Mouse (Mus musculus) mature B cell (primary cell): ENCODE measurements around the gene Synm.

Experiments used
- in situ Hi-C: fragments of 300-500 bp; cut with MboI; formaldehyde crosslinking; loops from 2 replicates; pipeline ENCODE4 v1.14.3; 2019

The Synm gene

GRCm38 (mm10) chr7:67699301-67699700 lies 60.2 kb downstream of the Synm start:
- in situ Hi-C loops: no loop called here

- in situ Hi-C loops: no loop called here
Measured at GRCm38 (mm10) chr7:67697892-67698630, 61.5 kb downstream of the Synm start.

- in situ Hi-C loops: no loop called here
Measured at GRCm38 (mm10) chr7:67695906-67696305, 63.6 kb downstream of the Synm start.

GRCm38 (mm10) chr7:67692791-67693538 lies 66.6 kb downstream of the Synm start:
- in situ Hi-C loops: no loop called here

- in situ Hi-C loops: no loop called here
Measured at GRCm38 (mm10) chr7:67692141-67692540, 67.4 kb downstream of the Synm start.

- in situ Hi-C loops: no loop called here
Measured at GRCm38 (mm10) chr7:67691036-67691435, 68.5 kb downstream of the Synm start.

GRCm38 (mm10) chr7:67689793-67690192 lies 69.7 kb downstream of the Synm start:
- in situ Hi-C loops: no loop called here

- in situ Hi-C loops: no loop called here
Measured at GRCm38 (mm10) chr7:67688281-67688680, 71.3 kb downstream of the Synm start.

- in situ Hi-C loops: no loop called here
Measured at GRCm38 (mm10) chr7:67686545-67686944, 73.0 kb downstream of the Synm start.

GRCm38 (mm10) chr7:67683006-67683405 lies 76.5 kb downstream of the Synm start:
- in situ Hi-C loops: no loop called here

GRCm38 (mm10) chr7:67681078-67681477 lies 78.5 kb downstream of the Synm start:
- in situ Hi-C loops: no loop called here
